Mouse (Mus musculus) left cerebral cortex, adult 18-20 months (tissue): Measurements from ENCODE around the gene Gm3591. TPM values are rescaled to one million over a fixed set of nuclear protein-coding genes. Genes with fewer than 3 reads are reported as not detected.
"Not testable (repeated sequence)": the region's sequence is repeated elsewhere in the genome, so short reads cannot be mapped to it uniquely, and the experiment has no call there.

ENCODE experiments used
- DNase-seq, 2 experiments: peaks; one replicate each; pipeline ENCODE4 v3.0.0; 2021 to 2022; ENCODE audit warnings: low spot score in 2 of 2, mixed read lengths in 1 of 2
- long read RNA-seq, 2 experiments: library from polyadenylated mRNA; stranded (forward); transcript quantifications; one replicate each; pipeline ENCODE4 v2.0.0; 2021
- total RNA-seq, 2 experiments: library from RNA; stranded (reverse); gene quantifications; 2 replicates each; pipeline ENCODE4 v1.2.3; 2021

Gm3591 gene
- 1 to 10 TPM in 1 of 2 experiments, not detected in 1; 1.8 TPM for total RNA-seq
- long read RNA-seq, experiment 1, partial matches to known transcripts = 0 of 1 reads
- long read RNA-seq, experiment 1, other reads (novel, unspliced or antisense) = 1 of 1 reads
- long read RNA-seq, experiment 2, partial matches to known transcripts = 0 of 2 reads
- long read RNA-seq, experiment 2, other reads (novel, unspliced or antisense) = 2 of 2 reads

DNA sequence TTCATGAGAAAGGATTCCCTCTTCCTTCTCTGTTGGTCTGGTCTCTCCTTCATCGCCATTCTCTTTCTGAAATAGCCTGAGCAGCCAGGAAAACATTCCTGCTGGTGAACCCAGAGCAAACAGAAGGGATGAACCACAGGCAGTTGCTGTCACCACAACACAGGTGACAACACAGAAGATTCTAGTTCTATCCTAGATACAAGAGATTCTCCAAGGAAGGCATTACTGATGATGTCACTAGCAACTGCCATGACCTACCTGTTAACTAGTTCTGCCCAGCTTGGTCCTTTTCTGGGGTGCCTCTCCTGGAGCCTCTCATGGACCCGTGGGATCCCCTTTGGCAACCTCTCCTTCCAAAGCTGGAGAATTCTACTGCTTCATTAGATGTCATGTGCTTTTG, at the start of gene Gm3591:
Gm3591 (minus strand) TSS at position 101 of the 400 bp plus-strand sequence.
- not testable (repeated sequence) for DNase-seq

DNA sequence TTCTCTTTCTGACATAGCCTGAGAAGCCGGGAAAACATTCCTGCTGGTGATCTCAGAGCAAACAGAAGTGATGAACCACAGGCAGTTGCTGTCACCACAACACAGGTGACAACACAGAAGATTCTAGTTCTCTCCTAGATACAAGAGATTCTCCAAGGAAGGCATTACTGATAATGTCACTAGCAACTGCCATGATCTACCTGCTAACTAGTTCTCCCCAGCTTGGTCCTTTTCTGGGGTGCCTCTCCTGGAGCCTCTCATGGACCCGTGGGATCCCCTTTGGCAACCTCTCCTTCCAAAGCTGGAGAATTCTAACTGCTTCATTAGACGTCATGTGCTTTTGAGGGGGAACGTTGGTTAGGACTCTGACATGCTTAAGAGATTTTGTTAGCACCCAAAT, 32.2 kb upstream of the Gm3591 start, which contains the start of gene Gm3594:
Gm3594 (minus strand) TSS at position 101 of the 400 bp plus-strand sequence.
- not testable (repeated sequence) for DNase-seq

GRCm38 (mm10) chr14:6440774-6441173, 28.5 kb upstream of the Gm3591 start:
- not testable (repeated sequence) for DNase-seq

DNA sequence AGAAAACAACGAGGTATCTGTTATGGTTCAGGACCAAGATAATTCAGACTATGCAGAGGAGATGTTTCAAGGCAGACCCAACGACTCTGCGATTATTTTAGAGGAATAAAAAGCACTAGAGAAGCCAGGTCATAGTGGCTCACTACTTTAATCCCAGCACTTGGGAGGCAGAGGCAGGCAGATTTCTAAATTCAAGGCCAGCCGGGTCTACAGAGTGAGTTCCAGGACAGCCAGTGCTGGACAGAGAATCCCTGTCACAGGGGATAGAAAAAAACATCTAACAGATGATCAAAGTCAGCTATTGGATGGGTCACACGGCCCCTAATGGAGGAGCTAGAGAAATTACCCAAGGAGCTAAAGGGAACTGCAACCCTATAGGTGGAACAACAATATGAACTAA, 27.9 kb upstream of the Gm3591 start:
- DNase-seq = peak in 1 of 2 experiments; percentile 1

DNA sequence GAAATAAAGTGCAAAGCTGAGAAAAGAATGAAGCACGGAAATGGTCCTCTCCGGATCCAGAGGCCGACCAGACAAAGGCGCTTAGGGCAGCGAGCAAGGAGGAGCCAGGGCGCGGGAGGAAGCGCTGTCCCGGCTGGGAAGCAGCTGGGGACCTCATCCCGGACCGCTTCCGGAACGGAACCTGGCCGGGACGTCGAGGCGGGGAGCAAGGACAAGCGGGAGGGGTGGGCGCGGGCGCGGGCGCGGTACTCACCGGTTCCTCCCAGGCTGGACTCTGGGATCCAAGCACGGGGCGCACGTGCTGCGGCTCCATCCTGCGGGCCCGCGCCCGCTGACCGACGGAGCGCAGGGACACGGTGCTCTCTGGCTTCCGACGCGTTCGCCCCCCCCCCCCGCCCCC, 14.5 kb upstream of the Gm3591 start:
- peak; percentile 1 to 2 for DNase-seq

DNA sequence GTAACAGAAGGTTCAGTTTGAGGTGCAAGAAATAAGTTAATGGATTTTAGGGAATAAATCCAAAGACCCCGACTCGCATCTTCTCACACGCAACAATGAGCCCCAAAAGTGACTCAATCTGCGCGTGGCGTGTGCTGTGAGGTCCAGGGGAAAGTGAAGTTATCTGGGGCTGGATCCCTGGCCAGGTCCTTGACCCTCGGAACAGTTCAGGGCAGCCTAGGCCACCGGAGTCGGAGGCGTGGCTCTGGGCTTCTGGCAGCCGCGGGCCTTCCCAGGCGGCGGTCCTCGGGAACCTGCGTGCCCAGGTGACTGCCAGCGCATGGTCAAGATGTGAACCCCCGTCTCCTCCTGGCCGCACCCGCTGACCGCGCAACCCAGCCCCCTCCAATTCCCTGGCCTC, 14.1 kb upstream of the Gm3591 start:
- peak in 1 of 2 experiments; percentile 1 for DNase-seq

DNA sequence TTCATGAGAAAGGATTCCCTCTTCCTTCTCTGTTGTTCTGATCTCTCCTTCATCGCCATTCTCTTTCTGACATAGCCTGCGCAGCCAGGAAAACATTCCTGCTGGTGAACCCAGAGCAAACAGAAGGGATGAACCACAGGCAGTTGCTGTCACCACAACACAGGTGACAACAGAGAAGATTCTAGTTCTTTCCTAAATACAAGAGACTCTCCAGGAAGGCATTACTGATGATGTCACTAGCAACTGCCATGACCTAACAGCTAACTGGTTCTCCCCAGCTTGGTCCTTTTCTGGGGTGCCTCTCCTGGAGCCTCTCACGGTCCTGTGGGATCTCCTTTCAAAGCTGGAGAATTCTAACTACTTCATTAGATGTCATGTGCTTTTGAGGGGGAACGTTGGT, 22.1 kb downstream of the Gm3591 start, which contains the start of gene Gm16440:
Gm16440 (minus strand) TSS at position 101 of the 400 bp plus-strand sequence.
- DNase-seq = not testable (repeated sequence)

Other genes with a start within 250 kb of the Gm3591 start
- gene Gm21560, start 193.2 kb downstream of the Gm3591 start, total RNA-seq = under 1 TPM; 0.68 to 0.84 TPM
- gene Gm3411, start 125.2 kb downstream of the Gm3591 start, total RNA-seq = 1 to 10 TPM; 1.4 to 1.6 TPM
- not detected for gene Gm21103, start 107.6 kb downstream of the Gm3591 start, total RNA-seq
- gene Gm3618, start 68.8 kb downstream of the Gm3591 start, total RNA-seq = not detected
- not detected for gene Gm16440, start 22.2 kb downstream of the Gm3591 start, total RNA-seq
- not detected for gene Gm3594, start 32.1 kb upstream of the Gm3591 start, total RNA-seq
- gene Gm8356, start 124.8 kb upstream of the Gm3591 start, total RNA-seq = not detected
- under 1 TPM in 1 of 2 experiments, not detected in 1; 0.28 TPM for gene Gm3629, start 178.1 kb upstream of the Gm3591 start, total RNA-seq
- gene Gm3460, start 209.9 kb upstream of the Gm3591 start, total RNA-seq = not detected